Mouse (Mus musculus) gastrocnemius, postnatal 10 days (tissue): ENCODE data around the gene Krtap5-2. TPM values are rescaled to one million over a fixed set of nuclear protein-coding genes. Genes with fewer than 3 reads are reported as not detected.
"Not testable (repeated sequence)": the region's sequence is repeated elsewhere in the genome, so short reads cannot be mapped to it uniquely, and the experiment has no call there.

ENCODE experiments used
- DNase-seq: peaks from one replicate; pipeline ENCODE4 v3.0.0; 2021; ENCODE audit warnings: mixed read lengths
- total RNA-seq, 2 experiments: library from RNA; stranded (reverse); gene quantifications; 2 replicates each; pipeline ENCODE4 v1.2.3; 2021

Krtap5-2 gene
- total RNA-seq, 2 experiments from 2014 or later: not detected

DNA sequence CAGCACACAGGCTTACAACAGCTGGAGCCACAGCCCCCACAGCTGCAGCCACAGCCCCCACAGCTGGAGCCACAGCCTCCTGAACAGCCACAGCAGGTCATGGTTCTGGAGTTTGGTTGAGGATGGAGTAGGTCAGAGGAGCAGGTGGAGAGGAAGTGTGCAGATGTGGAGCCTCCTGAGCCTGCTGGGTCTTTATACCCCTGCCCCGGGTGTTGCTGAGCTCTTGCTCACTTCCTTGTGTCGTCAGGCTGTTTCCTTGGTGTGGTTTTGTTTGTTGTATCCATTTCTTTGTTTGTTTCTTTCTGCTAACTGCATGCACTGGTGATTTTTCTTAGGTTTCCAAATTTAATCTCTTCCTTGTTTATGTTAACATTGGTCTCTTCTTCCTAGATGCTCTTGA, 39.9 kb downstream of the Krtap5-2 start, which contains the start of gene Gm39115:
Gm39115 (minus strand) TSS at position 101 of the 400 bp plus-strand sequence.
- DNase-seq: not testable (repeated sequence)

DNA sequence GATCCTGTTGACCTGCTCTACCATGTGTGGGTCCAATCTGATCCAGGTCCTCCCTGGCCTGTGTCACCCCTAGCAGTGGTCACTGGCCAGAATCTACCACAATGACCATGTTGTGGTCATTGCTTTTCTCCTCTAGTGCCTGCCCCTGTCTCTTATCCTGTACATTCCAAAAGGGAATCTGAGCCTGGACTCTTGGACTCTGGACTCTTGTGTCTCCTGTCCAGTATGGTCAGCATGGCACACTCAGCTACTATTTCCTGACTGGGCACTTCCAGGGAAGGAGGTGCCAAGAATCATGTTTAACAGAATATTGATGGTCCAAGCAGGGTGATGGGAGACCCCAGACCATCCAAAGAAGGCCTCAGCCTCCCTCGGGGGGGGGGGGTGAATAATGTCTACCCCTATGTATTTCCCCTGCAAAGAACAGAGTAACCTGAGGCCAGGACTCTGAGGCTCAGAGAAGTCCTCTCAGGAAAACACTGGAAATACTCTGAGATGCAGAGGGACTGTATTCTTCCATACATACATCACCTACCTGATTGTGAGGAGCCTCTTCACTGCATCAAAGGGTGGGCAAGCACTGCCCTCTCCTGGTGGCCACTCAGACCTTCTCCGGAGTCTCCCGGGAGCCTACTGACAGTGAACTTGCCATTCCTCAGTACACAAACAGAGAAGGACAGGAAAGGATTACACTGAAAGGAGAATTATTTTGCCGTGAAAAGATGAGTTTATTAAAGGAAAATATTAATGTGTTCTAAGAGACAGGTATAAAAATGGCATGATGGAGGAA, 41.4 kb downstream of the Krtap5-2 start:
- no peak for DNase-seq

DNA sequence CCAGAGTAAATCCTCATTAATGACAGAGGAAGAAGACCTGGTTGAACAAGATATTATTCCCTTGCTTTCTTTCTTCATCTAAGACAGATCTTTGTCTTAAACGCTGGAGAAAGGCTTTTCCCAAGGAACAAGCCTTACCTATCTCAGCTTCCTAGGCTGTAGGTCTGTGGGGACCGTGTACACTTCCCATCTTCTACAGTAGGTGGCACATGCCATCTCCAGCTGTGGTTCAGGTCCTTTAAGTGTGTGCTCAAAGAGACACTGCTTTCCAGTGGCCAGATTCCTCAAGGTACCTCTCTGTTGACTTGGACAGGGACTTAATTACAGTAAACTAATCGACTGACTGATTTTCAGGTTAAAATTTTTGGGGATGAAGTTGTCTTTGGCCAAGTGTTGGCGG, 47.0 kb downstream of the Krtap5-2 start:
- DNase-seq: no peak

Other genes starting within 250 kb of the Krtap5-2 start
- gene Brsk2, start 226.3 kb downstream of the Krtap5-2 start, total RNA-seq: 1 to 10 TPM in 1 of 2 experiments, under 1 TPM in 1; 0.85 to 1.1 TPM
- gene Mob2, start 114.9 kb downstream of the Krtap5-2 start, total RNA-seq: 10 to 100 TPM; 30.1 to 36.7 TPM
- gene Dusp8, start 80.2 kb downstream of the Krtap5-2 start, total RNA-seq: 10 to 100 TPM; 16.8 to 17.3 TPM
- gene Gm45618, start 55.3 kb downstream of the Krtap5-2 start, total RNA-seq: not detected
- gene Gm39115, start 40.0 kb downstream of the Krtap5-2 start, total RNA-seq: not detected
- not detected for gene Gm45337, start 31.4 kb downstream of the Krtap5-2 start, total RNA-seq
- not detected for gene Gm29735, start 18.9 kb downstream of the Krtap5-2 start, total RNA-seq
- gene Gm4553, start 10.3 kb downstream of the Krtap5-2 start, total RNA-seq: not detected
- gene Gm10153, start 14.4 kb upstream of the Krtap5-2 start, total RNA-seq: not detected
- gene Krtap5-3, start 25.4 kb upstream of the Krtap5-2 start, total RNA-seq: not detected
- gene Gm7579, start 35.9 kb upstream of the Krtap5-2 start, total RNA-seq: not detected
- not detected for gene Krtap5-5, start 54.0 kb upstream of the Krtap5-2 start, total RNA-seq
- not detected for gene Gm40460, start 65.1 kb upstream of the Krtap5-2 start, total RNA-seq
- gene Gm2431, start 82.3 kb upstream of the Krtap5-2 start, total RNA-seq: not detected
- gene Gm4559, start 98.4 kb upstream of the Krtap5-2 start, total RNA-seq: not detected
- not detected for gene Krtap5-1, start 121.1 kb upstream of the Krtap5-2 start, total RNA-seq
- not detected for gene Krtap5-4, start 127.5 kb upstream of the Krtap5-2 start, total RNA-seq
- gene Ifitm10, start 197.7 kb upstream of the Krtap5-2 start, total RNA-seq: 1 to 10 TPM; 3.3 to 4.8 TPM
- gene Gm49369, start 206.7 kb upstream of the Krtap5-2 start, total RNA-seq: 1 to 10 TPM in 1 of 2 experiments, not detected in 1; 1.0 TPM
- 100 to 1,000 TPM; 249 to 254 TPM for gene Ctsd, start 212.0 kb upstream of the Krtap5-2 start, total RNA-seq